Mouse (Mus musculus) embryonic stem cell, embryonic (primary cell): ENCODE data around the gene Tmem18.

Source experiments
- CTCF ChIA-PET, 4 experiments: fragments of 300-600 bp in 2 of 4; fragments of 350-600 bp in 2 of 4; sonication (Branson Sonifier 250); formaldehyde crosslinking; loops; one replicate each; lab custom pipeline; 2022; ENCODE audit warnings: inconsistent platforms in 2 of 4; lab: Charles Lee
- POLR2A ChIA-PET, 4 experiments: fragments of 300-600 bp in 2 of 4; fragments of 350-600 bp in 2 of 4; sonication (Branson Sonifier 250); formaldehyde crosslinking; loops; one replicate each; lab custom pipeline; 2022; ENCODE audit warnings: antibody characterized with exemption in 4 of 4, inconsistent platforms in 1 of 4; lab: Charles Lee

Gene Tmem18

DNA sequence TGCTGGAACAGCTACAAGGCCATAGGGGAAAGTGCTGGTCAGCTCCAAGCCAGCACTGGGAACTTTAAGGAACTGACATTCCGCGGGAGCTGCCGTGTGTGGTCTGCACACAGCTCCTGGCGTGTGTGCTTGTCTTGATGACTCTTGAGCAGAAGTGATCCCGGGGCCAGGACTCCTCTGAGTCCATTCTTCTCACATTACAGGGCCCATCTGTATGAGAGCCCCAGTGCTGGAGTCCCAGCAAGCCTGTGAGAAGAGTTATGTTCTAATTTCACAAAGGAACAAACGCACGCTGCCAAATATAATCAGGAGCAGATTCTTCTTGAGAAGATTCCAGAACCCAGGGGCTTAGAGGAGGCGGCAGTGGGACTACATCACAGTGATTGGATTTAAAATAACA, 34.2 kb downstream of the Tmem18 start:
- ChIA-PET CTCF (no interaction called here), POLR2A (no interaction called here)

DNA sequence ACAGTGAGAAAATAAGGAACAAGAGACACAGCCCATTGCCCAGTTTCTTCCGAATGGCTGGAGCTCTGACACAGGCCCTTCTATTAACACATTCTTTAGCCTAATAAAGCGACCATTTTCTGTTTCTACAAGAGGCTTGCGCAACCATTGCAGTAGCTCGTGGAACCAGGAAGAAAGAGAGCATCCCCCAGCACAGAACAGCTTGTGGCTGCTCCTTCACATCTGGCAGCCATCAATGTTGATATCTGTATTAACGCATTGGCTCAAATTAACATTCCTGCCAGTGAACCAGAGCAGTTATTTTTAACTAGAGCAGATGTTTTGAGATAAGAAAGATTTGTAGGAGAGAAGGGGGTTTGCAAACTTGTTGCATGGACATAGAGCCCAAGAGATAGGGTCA, 44.2 kb downstream of the Tmem18 start:
- CTCF ChIA-PET: no interaction called here
- POLR2A ChIA-PET: interaction anchor here in 1 of 4 experiments (0.5 kb wide), 1 partner anchor 853 kb away, joined by 3 read pairs; no protein-coding TSS in a partner anchor

DNA sequence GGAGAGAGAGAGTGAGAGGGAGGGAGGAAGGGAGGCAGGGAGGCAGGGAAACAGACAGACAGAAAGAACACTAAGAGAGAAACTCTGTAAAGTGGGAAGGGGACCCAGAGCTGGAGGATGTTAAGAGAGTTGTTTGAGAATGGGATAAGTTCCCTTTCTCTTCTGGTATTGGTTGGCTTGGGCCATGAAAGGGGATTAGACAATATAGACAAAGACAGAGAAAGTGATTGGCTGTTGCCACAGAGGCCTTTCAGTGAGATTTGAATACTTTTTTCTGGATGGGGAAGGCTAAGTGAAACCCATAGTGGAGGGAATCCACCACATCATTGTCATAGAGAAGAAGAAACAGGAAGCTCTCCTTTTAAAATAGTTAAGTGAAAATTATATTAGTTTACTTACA, 50.3 kb downstream of the Tmem18 start:
- ChIA-PET CTCF (no interaction called here), POLR2A (no interaction called here)
